Mouse (Mus musculus): Measurements from ENCODE around the gene Ankrd33b.
A peak's percentile ranks its signal among the peaks of the same experiment; 100 is the strongest.

Ankrd33b gene

DNA sequence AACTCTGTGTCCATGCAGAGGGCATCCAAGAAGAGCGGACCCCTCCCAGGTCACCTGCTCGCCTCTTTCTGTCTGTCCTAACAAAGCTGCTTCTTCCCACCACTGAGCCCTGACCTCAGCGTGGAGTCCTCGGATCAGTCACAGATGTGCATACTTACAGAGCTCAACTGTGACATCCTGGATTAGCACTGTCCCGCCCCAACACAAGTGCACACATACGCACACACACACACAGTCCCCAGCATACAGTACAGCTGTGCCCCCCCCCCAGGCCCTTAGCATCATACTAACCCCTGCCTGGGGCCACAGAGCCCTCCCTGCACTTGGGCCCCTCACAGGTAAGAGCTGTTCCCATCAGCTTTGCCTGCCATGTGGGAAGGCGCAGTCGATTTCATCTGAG is 102.1 kb downstream of the Ankrd33b start:
- DNase-seq (ENCODE audit: low read depth, low spot score) = no peak

DNA sequence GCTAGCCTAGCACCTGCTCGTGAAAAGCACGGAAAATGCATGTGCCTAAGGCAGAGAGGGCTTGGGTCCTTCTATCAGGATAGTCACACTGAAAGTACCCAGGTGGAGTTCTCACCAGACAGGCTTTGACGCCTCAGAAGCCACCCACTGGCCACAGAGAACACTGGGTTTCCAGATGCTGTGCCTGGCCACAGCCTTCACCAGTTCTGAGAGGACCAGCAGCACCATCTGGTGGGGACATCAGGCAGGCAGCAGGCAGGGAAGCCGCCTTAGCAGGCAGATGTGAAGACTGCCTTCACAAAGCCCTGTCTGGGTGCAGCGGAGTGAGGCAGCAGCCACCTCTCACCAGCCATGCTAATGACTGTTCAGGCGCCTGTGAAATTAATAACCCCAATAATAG is 102.7 kb downstream of the Ankrd33b start:
- peak; percentile 83 for DNase-seq (ENCODE audit: low read depth, low spot score)

DNA sequence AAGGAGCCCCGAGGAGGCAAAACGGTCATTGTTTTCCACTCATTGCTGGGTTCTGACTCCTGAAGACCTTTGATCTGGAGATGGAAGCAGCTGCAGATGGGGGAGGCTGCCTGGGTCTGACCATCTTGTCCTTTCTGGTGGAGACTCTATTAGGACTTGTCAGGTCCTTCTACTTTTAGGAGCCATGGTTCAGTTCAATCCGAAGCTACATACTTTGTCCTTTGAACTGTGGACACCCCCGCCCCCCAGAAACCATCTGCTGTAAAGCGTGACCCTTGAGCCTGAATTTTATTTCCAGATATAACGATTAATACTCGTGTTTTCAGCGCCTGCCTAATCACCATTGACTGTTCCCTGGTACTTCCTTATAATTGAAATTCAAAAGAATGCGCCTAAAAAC is 105.2 kb downstream of the Ankrd33b start:
- DNase-seq (ENCODE audit: low read depth, low spot score) = no peak

DNA sequence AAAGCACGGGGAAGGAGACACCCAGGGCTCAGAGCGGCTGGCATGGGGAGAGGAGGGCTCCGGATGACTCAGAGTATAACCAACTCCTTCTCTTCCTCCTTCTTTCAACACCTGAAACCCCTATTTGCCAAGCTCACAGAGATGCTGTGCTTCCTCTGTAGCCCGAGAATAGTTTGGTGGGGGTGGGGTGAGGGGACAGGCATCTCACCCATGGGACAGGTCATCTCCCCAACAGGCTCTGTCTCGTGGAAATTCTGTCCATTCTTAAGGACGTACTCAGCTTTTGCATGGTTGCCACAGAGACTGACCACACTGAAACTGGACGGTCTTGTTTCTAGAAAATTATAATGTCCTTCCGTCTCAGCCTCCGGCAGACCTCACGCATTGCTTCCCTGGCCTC is 106.4 kb downstream of the Ankrd33b start:
- no peak for DNase-seq (ENCODE audit: low read depth, low spot score)

GRCm38 (mm10) chr15:31258693-31259439 is 108.7 kb downstream of the Ankrd33b start:
- DNase-seq (ENCODE audit: low read depth, low spot score) = peak; percentile 41

DNA sequence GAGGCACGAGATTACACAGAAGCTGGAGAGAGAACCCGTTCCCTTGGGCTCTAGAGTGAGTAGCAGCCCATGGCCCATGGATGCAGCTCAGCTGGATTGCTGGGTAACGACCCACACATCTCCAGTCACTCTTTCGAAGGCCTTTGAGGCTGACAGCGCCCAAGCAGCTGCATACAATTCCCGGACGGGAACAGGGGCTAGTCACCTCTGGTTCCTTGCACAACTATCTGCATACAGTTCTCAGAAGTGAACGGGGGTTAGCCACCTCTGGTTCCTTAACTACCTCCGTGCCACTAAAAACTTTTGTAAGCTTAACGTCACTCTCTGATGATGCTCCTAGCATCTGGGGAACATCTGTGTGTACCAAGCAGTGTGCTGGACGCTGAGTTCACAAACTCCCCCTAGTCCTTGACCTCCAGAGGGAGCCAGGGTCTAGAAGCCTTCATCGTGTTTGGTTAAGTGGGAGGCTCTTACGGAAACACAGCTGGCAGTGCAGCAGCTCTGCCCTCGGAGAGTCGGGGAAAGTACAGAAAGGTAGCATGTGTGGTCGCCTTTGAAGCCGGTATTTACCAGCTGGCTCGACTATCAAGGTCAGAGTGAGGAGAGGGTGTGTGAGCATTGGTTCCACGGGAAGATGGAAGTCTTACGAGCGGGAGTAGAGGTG is 109.4 kb downstream of the Ankrd33b start:
- no peak for DNase-seq (ENCODE audit: low read depth, low spot score)

DNA sequence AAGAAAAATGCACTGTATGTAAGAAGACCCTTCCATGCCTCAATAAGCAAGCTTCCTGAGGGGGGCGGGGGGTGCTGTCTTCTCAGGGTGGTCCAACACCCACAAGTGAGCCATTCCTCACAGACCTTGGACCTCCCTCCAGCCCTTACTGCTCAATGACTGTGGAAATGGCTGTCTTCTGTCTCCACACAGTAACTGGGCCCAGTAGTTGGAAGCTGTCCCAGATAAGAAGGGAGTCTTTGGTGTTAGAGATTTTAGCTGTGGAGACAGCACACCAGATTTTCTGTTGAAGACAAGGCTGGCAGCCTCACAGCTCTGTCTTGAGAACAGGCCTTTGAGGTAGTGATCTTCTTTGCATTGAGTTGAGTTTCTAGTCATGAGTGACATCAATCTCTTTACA is 110.2 kb downstream of the Ankrd33b start:
- no peak for DNase-seq (ENCODE audit: low read depth, low spot score)

DNA sequence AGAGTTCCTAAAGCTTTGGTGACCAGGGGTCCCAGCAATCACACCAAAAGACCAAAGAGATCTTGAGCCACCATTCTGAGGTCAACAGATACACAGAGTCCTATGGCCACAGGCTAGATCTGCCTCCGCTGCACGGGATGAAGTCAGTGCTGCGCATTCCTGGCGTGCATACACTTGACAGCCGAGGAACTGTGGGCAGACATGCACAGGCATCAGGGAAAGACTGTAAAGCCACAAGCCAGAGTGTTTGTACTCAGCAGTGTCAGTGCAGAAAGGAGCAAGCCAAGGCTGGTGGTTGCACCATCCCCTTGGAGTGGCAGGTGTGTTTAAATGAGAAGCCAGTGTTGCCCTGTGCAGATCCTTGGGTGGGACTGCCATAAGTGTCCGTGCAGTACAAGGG is 111.8 kb downstream of the Ankrd33b start:
- no peak for DNase-seq (ENCODE audit: low read depth, low spot score)

DNA sequence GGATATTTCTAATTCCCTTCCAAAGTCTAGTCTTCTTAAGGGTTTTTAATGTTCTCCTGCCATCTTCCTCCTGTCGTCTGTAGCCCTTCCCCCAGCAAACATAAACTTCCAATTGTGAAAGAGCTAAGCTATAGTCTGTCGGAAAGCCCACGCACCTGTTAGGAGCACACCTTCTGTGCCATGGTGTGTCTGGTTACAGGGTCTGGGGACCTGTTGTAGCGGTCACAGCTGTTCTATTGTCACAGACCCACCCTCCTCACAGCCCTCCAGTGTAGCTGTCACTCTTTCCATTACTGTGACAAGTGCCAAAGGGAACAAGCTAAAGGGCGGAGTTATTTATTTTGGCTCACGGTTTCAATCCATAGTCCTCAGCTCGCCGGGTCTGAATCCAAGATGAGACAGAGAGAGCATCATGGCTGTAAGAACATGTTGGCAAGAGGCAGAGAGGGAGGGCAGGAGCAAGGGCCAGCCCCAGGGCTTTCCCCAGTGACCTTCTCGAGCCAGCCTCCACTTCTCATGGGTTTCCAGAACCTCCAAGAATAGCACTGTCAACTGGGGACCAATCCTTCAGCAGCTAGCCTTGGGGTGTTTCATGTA is 112.5 kb downstream of the Ankrd33b start:
- DNase-seq (ENCODE audit: low read depth, low spot score) = no peak

DNA sequence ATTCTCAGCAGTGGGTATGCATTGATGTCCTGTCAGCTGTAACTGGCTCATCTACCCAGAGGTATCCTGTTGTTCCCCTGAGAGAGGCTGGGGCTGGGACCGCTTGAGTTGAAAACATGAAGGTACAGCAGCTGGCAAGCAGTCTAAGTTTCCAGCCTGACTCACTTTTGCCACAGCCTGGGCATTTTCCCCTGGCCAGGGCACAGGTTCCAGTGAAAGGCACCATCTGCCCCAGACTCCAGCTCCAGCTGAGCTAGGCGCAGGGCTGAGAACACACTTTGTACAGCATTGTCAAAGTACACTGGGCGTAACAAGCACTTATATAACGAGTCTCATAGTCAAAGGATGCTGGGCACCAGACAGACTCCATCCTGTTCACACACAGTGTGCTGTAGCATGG is 113.6 kb downstream of the Ankrd33b start:
- no peak for DNase-seq (ENCODE audit: low read depth, low spot score)

DNA sequence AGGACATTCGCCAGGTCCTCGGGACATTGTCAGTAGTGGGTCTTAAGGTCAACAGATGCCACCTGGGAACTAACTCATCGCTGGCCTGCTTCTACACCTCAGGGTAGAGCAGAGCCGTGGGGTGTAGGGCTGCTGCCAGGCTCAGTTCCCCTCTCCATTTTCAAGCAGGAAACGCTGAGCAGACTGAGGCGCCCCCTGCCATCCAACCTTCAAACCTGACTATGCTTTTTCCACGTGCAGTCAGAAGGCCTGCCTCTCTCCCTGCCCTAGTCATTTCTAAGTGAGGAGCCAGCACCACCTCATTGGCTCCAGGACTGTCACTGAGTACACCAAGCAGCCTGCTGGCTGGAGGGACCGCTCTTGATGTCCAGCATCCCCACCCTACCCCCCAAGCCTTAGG is 114.1 kb downstream of the Ankrd33b start:
- DNase-seq (ENCODE audit: low read depth, low spot score) = no peak

- no peak for DNase-seq (ENCODE audit: low read depth, low spot score)
Observed at GRCm38 (mm10) chr15:31252590-31253311, 114.8 kb downstream of the Ankrd33b start.

GRCm38 (mm10) chr15:31251189-31251588 is 116.3 kb downstream of the Ankrd33b start:
- DNase-seq (ENCODE audit: low read depth, low spot score) = no peak

DNA sequence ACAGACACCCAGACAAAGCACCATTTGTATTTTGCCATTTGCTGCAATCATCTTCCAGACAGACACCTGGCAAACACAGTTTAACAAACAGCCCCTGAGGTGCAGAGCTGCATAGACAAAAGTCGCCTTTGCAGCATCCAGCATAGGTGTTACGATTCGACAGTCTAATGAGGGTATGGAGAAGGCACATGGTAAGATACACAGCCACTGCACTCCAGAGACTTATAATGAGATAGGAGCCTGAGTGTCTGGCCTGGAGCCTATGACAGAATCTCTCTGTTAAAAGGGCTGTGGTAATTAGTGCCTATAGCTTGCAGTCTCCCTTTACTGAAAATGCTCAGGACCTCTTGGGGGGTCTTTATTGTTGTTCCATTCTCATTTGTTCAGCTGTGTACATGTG is 116.8 kb downstream of the Ankrd33b start:
- DNase-seq (ENCODE audit: low read depth, low spot score) = no peak

GRCm38 (mm10) chr15:31250027-31250426 is 117.5 kb downstream of the Ankrd33b start:
- DNase-seq (ENCODE audit: low read depth, low spot score) = no peak

- DNase-seq (ENCODE audit: low read depth, low spot score) = no peak
Observed at GRCm38 (mm10) chr15:31248882-31249281, 118.6 kb downstream of the Ankrd33b start.

GRCm38 (mm10) chr15:31247035-31247434 is 120.5 kb downstream of the Ankrd33b start:
- no peak for DNase-seq (ENCODE audit: low read depth, low spot score)

DNA sequence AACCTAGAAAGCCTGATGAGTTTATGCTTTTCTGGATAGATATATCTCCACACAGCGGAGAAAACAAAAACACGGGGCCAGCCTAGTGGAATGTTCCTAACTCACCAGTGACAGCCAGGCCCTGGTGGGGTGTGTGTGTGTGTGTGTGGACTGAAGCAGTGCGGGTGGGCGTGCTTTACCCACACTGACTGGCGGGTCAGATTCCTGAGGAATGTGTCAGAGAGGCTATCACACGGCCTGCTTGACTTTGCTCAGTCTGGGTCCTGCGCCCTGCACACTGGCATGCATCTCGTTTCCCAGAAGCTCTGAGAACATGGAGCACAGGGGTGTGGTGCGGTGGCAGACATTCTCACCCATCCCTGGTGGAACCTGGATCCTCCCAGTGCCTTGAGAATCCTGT is 121.6 kb downstream of the Ankrd33b start:
- no peak for DNase-seq (ENCODE audit: low read depth, low spot score)

DNA sequence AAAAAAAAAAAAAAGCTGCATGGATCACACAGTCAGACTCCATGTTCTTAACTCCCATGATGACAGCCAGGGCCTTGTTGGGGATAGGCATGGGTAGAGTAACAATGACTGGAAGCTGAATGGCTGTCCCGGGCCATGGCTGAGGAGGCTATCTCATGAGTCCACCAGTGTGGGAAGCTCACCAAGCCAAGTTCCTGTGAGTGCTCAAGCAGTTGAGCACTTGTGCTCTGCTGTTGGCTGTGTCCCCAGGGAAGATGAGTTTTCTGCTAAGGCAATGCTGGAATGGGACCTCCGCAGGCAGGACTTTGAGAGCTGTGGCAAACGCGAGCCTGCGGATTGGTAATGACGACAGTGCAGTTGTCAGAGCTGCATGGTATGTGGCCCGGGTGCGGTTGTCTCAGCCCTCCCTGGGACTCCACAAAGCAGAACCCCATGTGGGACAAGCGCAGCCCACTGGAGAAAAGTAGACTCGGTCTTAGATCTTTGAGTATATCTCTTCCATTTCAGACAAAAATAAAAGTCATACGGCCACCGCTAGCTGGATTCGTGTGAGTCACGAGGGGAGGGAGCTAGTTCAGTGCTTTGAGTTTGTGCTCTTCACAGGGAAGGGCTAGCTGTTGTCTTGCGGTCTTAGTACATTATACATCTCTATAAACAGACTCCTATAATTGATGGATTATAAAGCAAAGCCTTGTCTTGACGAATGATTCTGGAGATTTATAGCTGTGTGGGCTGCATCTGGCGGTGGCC is 122.7 kb downstream of the Ankrd33b start:
- DNase-seq (ENCODE audit: low read depth, low spot score) = no peak

- no peak for DNase-seq (ENCODE audit: low read depth, low spot score)
Observed at GRCm38 (mm10) chr15:31243260-31243659, 124.3 kb downstream of the Ankrd33b start.

Data from R1 (cell line).